Mouse (Mus musculus): ENCODE data around the gene Smcr8. TPM values are rescaled to one million over a fixed set of nuclear protein-coding genes. Genes with fewer than 3 reads are reported as not detected.

The Smcr8 gene
- polyA plus RNA-seq, 1 experiment = 9.2 TPM

DNA sequence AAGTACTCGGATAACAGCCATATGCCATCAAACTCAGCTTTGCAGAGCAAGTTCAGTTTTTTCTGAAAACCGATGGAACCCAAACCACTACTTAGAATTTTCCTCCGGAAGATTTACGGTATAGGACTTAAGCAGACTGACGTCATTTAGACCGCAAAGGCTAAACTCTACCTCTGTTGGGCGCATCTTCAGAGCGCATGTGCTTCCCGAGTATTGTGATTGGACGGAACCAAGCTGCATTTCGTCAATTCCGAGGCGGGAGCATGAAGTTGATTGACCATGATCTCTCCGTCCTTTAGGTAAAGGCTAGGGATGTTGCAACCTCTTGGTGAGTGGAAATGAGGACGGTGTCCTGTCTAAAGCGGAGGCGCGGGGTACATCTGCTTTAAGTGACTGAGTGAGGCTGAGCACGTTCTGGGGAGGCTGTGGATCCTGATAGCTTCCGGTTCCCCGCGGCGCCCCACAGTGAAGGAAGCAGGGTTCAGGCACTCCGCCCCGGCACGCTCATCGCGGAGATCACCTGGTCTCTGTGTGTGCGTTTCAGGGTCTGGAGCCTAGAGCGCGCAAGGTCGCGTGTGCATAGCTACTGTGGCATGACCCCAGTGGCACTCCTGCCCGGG, 53.2 kb downstream of the Smcr8 start, which contains the start of gene Dhrs7b:
Gene Dhrs7b, plus strand, starts transcription at position 199 of the 620 bp plus-strand sequence.
- Histone ChIP-seq H3K4me2 (ENCODE audit: low read depth) (peak within 1 kb of the TSS; percentile 91), H3K36me3 (ENCODE audit: control insufficient read depth, insufficient read depth) (no peaks in the 10 kb centered on the region), H3K27me3 (ENCODE audit: control insufficient read depth, insufficient read depth, insufficient read length) (no peaks in the 10 kb centered on the region), H3K79me2 (ENCODE audit: control insufficient read depth, insufficient read depth) (peaks cover 14% of the 10 kb centered on the region), H3ac (ENCODE audit: control insufficient read depth, insufficient read length) (peak within 1 kb of the TSS; percentile 49), H3K4me3 (peak within 1 kb of the TSS; percentile 38)
- TF ChIP-seq SRF (IDR thresholded peaks at IDR 0.05; ENCODE audit: control insufficient read depth, insufficient read length, low read depth) = peak; percentile 30
- TF ChIP-seq TCF12 (IDR thresholded peaks at IDR 0.05; ENCODE audit: insufficient read depth, poor library complexity, severe bottlenecking) = no peak
- TF ChIP-seq E2F4 (IDR thresholded peaks at IDR 0.05; ENCODE audit: insufficient read depth) = peak; percentile 71
- TF ChIP-seq REST (IDR thresholded peaks at IDR 0.05; ENCODE audit: insufficient read depth, insufficient read length) = no peak
- no peak for TF ChIP-seq MYOG (IDR thresholded peaks at IDR 0.05; ENCODE audit: control insufficient read depth in 1 of 3, insufficient read depth in 1 of 3, insufficient read length in 2 of 3, low read depth in 2 of 3)
- no peak for TF ChIP-seq TCF3 (IDR thresholded peaks at IDR 0.05; ENCODE audit: insufficient read length, low read depth)
- TF ChIP-seq USF1 (IDR thresholded peaks at IDR 0.05; ENCODE audit: low read depth) = no peak
- peak; percentile 32 for TF ChIP-seq POLR2AphosphoS2 (IDR thresholded peaks at IDR 0.05; ENCODE audit: insufficient read length, low read depth)
- no peak for TF ChIP-seq MAX (IDR thresholded peaks at IDR 0.05; ENCODE audit: low read depth)
- peak; percentile 53 for TF ChIP-seq POLR2A (IDR thresholded peaks at IDR 0.05; ENCODE audit: insufficient read length, low read depth)
- TF ChIP-seq CEBPB (IDR thresholded peaks at IDR 0.05; ENCODE audit: insufficient read depth, poor library complexity, severe bottlenecking) = peak; percentile 69
- TF ChIP-seq MYOD1 (IDR thresholded peaks at IDR 0.05; ENCODE audit: control insufficient read depth in 1 of 3, insufficient read length in 2 of 3, low read depth in 2 of 3) = no peak

DNA sequence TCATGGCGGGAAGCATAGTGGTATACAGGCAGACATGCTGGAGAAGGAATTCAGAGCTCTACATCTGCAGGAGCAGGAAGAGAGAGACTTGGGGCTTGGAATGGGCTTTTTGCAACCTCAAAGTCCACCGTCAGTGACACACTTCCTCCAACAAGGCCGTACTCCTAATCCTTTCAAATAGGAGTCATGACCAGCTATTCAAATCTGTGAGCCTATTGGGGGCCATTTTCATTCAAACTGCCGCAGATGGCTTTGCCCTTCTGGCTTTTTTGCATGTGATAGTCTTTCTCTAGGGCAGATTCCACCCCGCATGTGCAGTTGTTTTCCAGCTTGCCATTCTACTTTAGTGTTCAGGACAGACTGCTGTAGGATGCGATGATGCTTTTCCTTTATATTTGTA, 59.6 kb downstream of the Smcr8 start:
- Histone ChIP-seq H3K79me2 (ENCODE audit: control insufficient read depth, insufficient read depth) (peaks cover 8% of the 10 kb centered on the region), H3ac (ENCODE audit: control insufficient read depth, insufficient read length) (no peak overlapping the region), H3K4me3 (no peak overlapping the region), H3K36me3 (ENCODE audit: control insufficient read depth, insufficient read depth) (no peaks in the 10 kb centered on the region), H3K4me2 (ENCODE audit: low read depth) (no peak overlapping the region), H3K27me3 (ENCODE audit: control insufficient read depth, insufficient read depth, insufficient read length) (no peaks in the 10 kb centered on the region)
- TF ChIP-seq CEBPB (IDR thresholded peaks at IDR 0.05; ENCODE audit: insufficient read depth, poor library complexity, severe bottlenecking) = no peak
- TF ChIP-seq MAX (IDR thresholded peaks at IDR 0.05; ENCODE audit: low read depth) = no peak
- TF ChIP-seq MYOG (IDR thresholded peaks at IDR 0.05; ENCODE audit: control insufficient read depth in 1 of 3, insufficient read depth in 1 of 3, insufficient read length in 2 of 3, low read depth in 2 of 3) = no peak

Other genes starting within 250 kb of the Smcr8 start
- gene Alkbh5, start 241.1 kb upstream of the Smcr8 start, polyA plus RNA-seq (2012; fragmentation: generic; extraction: Trizol) = 23.5 TPM
- 33.4 TPM for gene Llgl1, start 77.8 kb upstream of the Smcr8 start, polyA plus RNA-seq (2012; fragmentation: generic; extraction: Trizol)
- gene Flii, start 50.3 kb upstream of the Smcr8 start, polyA plus RNA-seq (2012; fragmentation: generic; extraction: Trizol) = 247 TPM
- gene Mief2, start 49.1 kb upstream of the Smcr8 start, polyA plus RNA-seq (2012; fragmentation: generic; extraction: Trizol) = 49.7 TPM
- 5.7 TPM for gene Top3a, start 159 bp upstream of the Smcr8 start, polyA plus RNA-seq (2012; fragmentation: generic; extraction: Trizol)
- gene Shmt1, start 34.2 kb downstream of the Smcr8 start, polyA plus RNA-seq (2012; fragmentation: generic; extraction: Trizol) = 6.6 TPM
- 51.2 TPM for gene Dhrs7b, start 53.1 kb downstream of the Smcr8 start, polyA plus RNA-seq (2012; fragmentation: generic; extraction: Trizol)
- gene Tmem11, start 101.7 kb downstream of the Smcr8 start, polyA plus RNA-seq (2012; fragmentation: generic; extraction: Trizol) = 68.7 TPM
- gene Natd1, start 137.2 kb downstream of the Smcr8 start, polyA plus RNA-seq (2012; fragmentation: generic; extraction: Trizol) = 20.0 TPM
- gene Map2k3, start 154.5 kb downstream of the Smcr8 start, polyA plus RNA-seq (2012; fragmentation: generic; extraction: Trizol) = 68.5 TPM
- gene Kcnj12, start 245.0 kb downstream of the Smcr8 start, polyA plus RNA-seq (2012; fragmentation: generic; extraction: Trizol) = 12.5 TPM